Mouse (Mus musculus): ENCODE measurements around the gene Capns2. TPM values are rescaled to one million over a fixed set of nuclear protein-coding genes. Genes with fewer than 3 reads are reported as not detected.

Gene Capns2
- polyA plus RNA-seq (2015; fragmentation: Nextera tagmentation; extraction: Ambion mirVana): 0.16 TPM in 1 of 2 replicates, not detected in the other

DNA sequence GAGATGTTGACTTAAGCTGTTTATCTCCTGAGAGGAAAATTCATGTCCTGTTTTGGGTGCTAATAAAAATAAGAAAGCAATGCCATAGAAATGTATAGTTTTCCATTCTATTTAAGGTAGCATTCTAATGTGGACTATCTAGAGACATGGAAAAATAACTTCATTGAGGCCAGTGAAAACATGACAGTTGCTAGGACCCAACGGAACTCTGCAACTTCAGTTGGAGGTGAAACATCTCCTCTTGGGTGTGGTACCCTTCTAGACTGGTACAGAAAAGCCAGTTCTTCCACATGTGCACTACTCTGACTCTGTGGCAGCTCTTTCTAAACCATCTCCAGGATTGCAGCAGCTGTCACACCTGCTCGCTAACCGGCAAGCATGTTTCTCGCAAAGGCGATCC is at the start of gene Capns2:
Capns2 (plus strand) TSS at position 301 of the 400 bp plus-strand sequence.
- no peaks in the 10 kb centered on the region for H3K36me3 ChIP-seq (ENCODE audit: control insufficient read depth, insufficient read depth)
- no peak for TF ChIP-seq CTCF (IDR thresholded peaks at IDR 0.05; ENCODE audit: low read depth)
- H3K9me3 ChIP-seq (ENCODE audit: control insufficient read depth): no peaks in the 10 kb centered on the region
- no peak within 1 kb of the TSS for H3K27ac ChIP-seq (ENCODE audit: low read depth, low read length)
- no peaks in the 10 kb centered on the region for H3K4me1 ChIP-seq (replicated peaks; ENCODE audit: control insufficient read depth, insufficient read depth, low read length)
- H3K27me3 ChIP-seq (replicated peaks; ENCODE audit: control insufficient read depth, insufficient read depth, low read length): no peaks in the 10 kb centered on the region
- WGBS: 96% methylated on average over 5 of the region's 5 CpGs
- H3K4me2 ChIP-seq (replicated peaks; ENCODE audit: low read depth): no peak within 1 kb of the TSS
- ATAC-seq: no peak
- no peak within 1 kb of the TSS for H3K4me3 ChIP-seq (ENCODE audit: low read depth, low read length)
- no peak within 1 kb of the TSS for H3K9ac ChIP-seq (ENCODE audit: low read depth, low read length)

DNA sequence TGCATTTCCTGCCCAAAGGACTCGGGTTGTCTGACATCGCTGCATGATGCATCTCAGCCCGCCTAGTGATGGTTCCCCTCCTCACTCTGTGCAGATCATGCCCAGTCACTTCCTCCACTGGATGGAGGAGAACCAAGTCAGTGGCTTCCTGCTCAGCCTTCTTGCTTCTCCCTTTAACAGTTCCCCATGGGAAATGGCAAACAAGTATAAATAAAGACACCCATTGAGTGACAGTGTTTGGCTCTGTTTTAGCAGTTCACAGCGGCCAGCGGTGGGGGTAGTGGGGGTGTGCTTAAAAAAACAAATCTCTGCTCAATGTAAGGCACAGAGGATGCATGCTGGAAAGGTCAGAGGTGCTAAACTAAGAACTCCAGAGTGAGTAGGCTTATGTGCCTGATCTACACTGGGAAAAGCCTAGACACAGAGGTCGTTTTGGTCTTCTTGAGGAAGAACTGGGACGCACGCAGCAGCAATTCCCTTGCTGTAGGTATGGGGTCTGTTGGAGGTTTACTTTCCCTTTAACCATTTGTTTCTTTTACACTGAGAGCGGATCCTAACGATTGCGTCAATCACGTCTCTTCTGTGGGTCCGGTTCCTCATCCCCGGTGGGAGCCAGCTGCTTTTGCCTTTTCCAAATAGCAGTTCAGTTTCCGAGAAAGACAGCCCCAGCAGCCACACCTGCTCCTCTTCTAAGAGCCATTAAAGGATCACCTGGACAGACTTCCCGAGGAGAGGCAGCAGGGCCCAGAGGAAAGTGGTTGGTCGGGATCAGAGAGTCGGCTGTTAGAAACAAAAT is 47.8 kb upstream of the Capns2 start:
- Histone ChIP-seq H3K27ac (ENCODE audit: low read depth, low read length) (no peak overlapping the region; the same call in 1 of the 2 replicates), H3K9me3 (ENCODE audit: control insufficient read depth) (no peaks in the 10 kb centered on the region), H3K4me3 (ENCODE audit: low read depth, low read length) (no peak overlapping the region), H3K27me3 (replicated peaks; ENCODE audit: control insufficient read depth, insufficient read depth, low read length) (peaks cover 10% of the 10 kb centered on the region; the same call in 1 of the 2 replicates), H3K9ac (ENCODE audit: low read depth, low read length) (no peak overlapping the region), H3K4me1 (replicated peaks; ENCODE audit: control insufficient read depth, insufficient read depth, low read length) (no peaks in the 10 kb centered on the region), H3K4me2 (replicated peaks; ENCODE audit: low read depth) (no peak overlapping the region), H3K36me3 (ENCODE audit: control insufficient read depth, insufficient read depth) (no peaks in the 10 kb centered on the region)
- WGBS: 49% methylated on average over 18 of the region's 18 CpGs
- ATAC-seq: no peak
- TF ChIP-seq CTCF (IDR thresholded peaks at IDR 0.05; ENCODE audit: low read depth): no peak

DNA sequence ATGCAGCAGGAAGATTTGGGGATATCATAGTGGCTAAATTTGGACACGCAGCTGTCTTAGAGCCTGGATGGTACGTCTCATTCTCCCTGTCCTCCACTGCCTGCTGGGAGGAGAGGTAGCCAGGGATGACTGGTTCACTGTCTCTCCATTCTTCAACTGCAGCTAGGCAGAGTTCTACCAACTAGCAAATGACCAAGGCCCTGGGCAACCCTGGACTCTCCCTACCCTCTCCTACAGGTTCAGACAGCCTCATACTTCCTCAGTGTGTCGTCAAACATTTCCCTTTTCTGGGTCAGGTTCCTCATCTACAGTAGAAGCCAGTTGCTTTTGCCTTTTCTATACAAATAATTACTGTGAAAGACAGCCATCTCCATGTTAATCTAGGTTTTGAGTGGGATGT is 46.5 kb upstream of the Capns2 start:
- Histone ChIP-seq H3K4me3 (ENCODE audit: low read depth, low read length) (peak overlapping the region; percentile 59), H3K4me2 (replicated peaks; ENCODE audit: low read depth) (peak overlapping the region; percentile 98), H3K27ac (ENCODE audit: low read depth, low read length) (no peak overlapping the region), H3K36me3 (ENCODE audit: control insufficient read depth, insufficient read depth) (no peaks in the 10 kb centered on the region), H3K9me3 (ENCODE audit: control insufficient read depth) (no peaks in the 10 kb centered on the region), H3K9ac (ENCODE audit: low read depth, low read length) (no peak overlapping the region), H3K27me3 (replicated peaks; ENCODE audit: control insufficient read depth, insufficient read depth, low read length) (peaks cover 10% of the 10 kb centered on the region; the same call in 1 of the 2 replicates), H3K4me1 (replicated peaks; ENCODE audit: control insufficient read depth, insufficient read depth, low read length) (no peaks in the 10 kb centered on the region)
- TF ChIP-seq CTCF (IDR thresholded peaks at IDR 0.05; ENCODE audit: low read depth): no peak
- 73% methylated on average over 3 of the region's 3 CpGs for WGBS
- no peak for ATAC-seq

DNA sequence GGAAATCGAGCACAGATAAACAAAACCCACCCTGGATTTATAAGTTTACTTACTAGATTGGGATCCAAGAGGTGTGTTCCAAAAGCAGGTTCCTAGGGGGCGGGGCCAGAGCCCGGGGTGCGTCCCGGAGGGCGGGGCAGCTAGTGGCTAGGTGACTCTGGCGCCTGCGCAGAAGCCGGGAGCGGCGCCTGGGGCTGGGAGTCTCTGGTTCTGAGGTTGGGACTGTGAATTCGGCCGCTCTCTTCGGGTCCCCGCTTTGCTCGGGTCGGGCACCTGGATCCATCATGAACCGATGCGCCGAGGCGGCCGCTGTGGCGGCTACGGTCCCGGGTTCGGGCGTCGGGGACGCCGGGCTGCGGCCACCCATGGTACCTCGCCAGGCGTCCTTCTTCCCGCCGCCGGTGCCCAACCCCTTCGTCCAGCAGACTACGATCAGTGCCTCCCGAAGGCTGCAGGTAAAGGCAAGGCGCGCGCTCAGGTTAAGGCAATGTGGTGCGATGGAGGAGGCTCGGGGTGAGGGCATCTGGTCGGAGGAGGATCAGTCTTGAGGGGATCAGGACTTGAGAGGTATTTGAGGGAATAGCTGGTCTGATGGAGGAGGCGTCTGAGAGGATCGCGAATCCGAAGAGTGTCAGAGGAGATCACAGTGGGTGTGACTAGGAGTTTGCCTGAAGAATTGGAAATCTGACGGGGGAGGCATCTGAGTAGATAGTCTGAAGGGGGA is 45.9 kb upstream of the Capns2 start, which contains the start of gene Lpcat2:
Lpcat2 (plus strand) TSS at position 169 of the 724 bp plus-strand sequence.
- Histone ChIP-seq H3K4me2 (replicated peaks; ENCODE audit: low read depth) (peak within 1 kb of the TSS; percentile 98), H3K4me1 (replicated peaks; ENCODE audit: control insufficient read depth, insufficient read depth, low read length) (no peaks in the 10 kb centered on the region), H3K36me3 (ENCODE audit: control insufficient read depth, insufficient read depth) (no peaks in the 10 kb centered on the region), H3K27me3 (replicated peaks; ENCODE audit: control insufficient read depth, insufficient read depth, low read length) (peaks cover 10% of the 10 kb centered on the region; the same call in 1 of the 2 replicates), H3K27ac (ENCODE audit: low read depth, low read length) (no peak within 1 kb of the TSS; the same call in 1 of the 2 replicates), H3K9ac (ENCODE audit: low read depth, low read length) (peak within 1 kb of the TSS; percentile 45), H3K9me3 (ENCODE audit: control insufficient read depth) (no peaks in the 10 kb centered on the region), H3K4me3 (ENCODE audit: low read depth, low read length) (peak within 1 kb of the TSS; percentile 59)
- WGBS: under 1% methylated on average over 50 of the region's 50 CpGs
- no peak for TF ChIP-seq CTCF (IDR thresholded peaks at IDR 0.05; ENCODE audit: low read depth)
- ATAC-seq: peak; percentile 70

DNA sequence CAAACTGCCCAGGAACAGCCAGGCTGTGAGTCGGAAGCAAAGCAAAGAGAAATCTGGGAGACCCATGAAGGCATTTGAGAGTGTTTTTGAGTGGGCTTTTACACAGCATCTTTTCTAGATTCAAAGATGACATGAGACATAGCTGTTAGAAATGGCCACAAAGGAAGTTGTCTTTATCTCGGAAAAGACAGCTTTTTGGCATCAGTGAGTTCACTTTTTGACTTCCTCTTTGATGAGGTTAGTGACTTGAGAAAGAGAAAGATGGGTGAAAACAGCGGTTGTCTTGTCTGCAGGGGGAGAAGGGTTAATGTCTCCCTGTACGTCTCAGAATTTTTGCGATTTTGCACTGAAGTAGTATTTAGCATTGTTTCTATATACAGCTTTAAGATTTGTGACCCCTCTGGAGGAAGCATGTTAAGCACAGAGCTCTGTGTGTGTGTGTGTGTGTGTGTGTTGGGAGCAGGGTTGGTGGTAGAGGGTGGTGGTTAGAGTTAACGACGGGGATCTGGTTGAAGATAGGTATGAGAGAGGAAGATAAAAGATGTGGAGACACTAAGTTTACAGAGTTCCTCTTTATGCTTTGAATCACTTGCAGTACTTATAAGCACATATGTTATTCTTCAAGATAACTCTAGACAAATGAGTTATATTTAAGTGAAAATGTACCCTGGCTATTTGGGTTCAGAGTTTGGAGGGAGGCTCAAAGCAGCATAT is 44.8 kb upstream of the Capns2 start:
- Histone ChIP-seq H3K4me1 (replicated peaks; ENCODE audit: control insufficient read depth, insufficient read depth, low read length) (no peaks in the 10 kb centered on the region), H3K4me3 (ENCODE audit: low read depth, low read length) (peak overlapping the region; percentile 59; the same call in 1 of the 2 replicates), H3K4me2 (replicated peaks; ENCODE audit: low read depth) (peak overlapping the region; percentile 98; the same call in 1 of the 2 replicates), H3K36me3 (ENCODE audit: control insufficient read depth, insufficient read depth) (no peaks in the 10 kb centered on the region), H3K9me3 (ENCODE audit: control insufficient read depth) (no peaks in the 10 kb centered on the region), H3K27me3 (replicated peaks; ENCODE audit: control insufficient read depth, insufficient read depth, low read length) (peaks cover 10% of the 10 kb centered on the region; the same call in 1 of the 2 replicates), H3K9ac (ENCODE audit: low read depth, low read length) (no peak overlapping the region), H3K27ac (ENCODE audit: low read depth, low read length) (no peak overlapping the region)
- no peak for TF ChIP-seq CTCF (IDR thresholded peaks at IDR 0.05; ENCODE audit: low read depth)
- ATAC-seq: no peak
- 78% methylated on average over 7 of the region's 7 CpGs for WGBS

Measured in intestine, postnatal 0 days (tissue).